Mouse (Mus musculus) embryonic fibroblast, embryonic 13.5 days (primary cell): ENCODE results near the gene Nkd2.

Experiments
- CTCF ChIP-seq: IDR thresholded peaks from 2 replicates; pipeline ENCODE4 v1.5.1; 2011; ENCODE audit warnings: mild to moderate bottlenecking, control low read depth, low read length, moderate library complexity, borderline replicate concordance; ENCODE audit not compliant: insufficient read depth
- POLR2A ChIP-seq: IDR thresholded peaks from 2 replicates; pipeline ENCODE4 v1.6.1; 2011; ENCODE audit warnings: low read depth, mild to moderate bottlenecking, control low read depth, low read length, moderate library complexity

DNA sequence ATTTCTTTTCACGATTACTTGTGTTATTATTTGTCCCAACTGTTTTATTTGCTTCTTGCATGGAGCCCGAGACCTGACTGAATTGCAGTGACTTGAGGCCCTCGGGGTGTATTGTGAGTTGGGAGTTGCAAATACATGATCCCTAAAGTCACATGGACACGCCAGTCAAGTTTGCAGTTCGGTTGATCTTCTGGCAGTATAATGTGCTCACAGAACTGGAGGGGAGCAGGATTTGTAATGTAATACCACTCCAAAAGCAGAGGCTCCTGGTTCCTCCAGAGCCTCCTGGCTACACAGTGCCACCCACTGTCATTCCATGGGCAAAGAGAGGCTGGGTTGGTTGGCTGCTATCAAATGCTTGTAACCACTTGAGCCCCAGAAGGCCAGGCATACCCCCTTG lies 39.2 kb upstream of the Nkd2 start:
- TF ChIP-seq CTCF (no peak), POLR2A (no peak)
